Mouse (Mus musculus) forebrain, embryonic 10.5 days (tissue): ENCODE results near the gene Camp. TPM values are rescaled to one million over a fixed set of nuclear protein-coding genes. Genes with fewer than 3 reads are reported as not detected.

Source experiments
- DNase-seq: peaks from one replicate; pipeline ENCODE4 v3.0.0-alpha.2; 2017; ENCODE audit warnings: low spot score; ENCODE audit errors: extremely low spot score
- H3K27ac ChIP-seq: fragments of 300-500 bp; sonication (generic); 2 replicates; pipeline ENCODE4 v1.5.1; 2016; ENCODE audit warnings: mild to moderate bottlenecking
- H3K27me3 ChIP-seq: fragments of 300-500 bp; sonication (generic); 2 replicates; pipeline ENCODE4 v1.6.1; 2016; ENCODE audit warnings: mild to moderate bottlenecking; ENCODE audit not compliant: poor library complexity, severe bottlenecking
- H3K36me3 ChIP-seq: fragments of 300-500 bp; sonication (generic); replicated peaks from 2 replicates; pipeline ENCODE4 v1.6.1; 2016; ENCODE audit warnings: mild to moderate bottlenecking, moderate library complexity
- H3K4me1 ChIP-seq: fragments of 300-500 bp; sonication (generic); 2 replicates; pipeline ENCODE4 v1.6.1; 2016
- H3K4me3 ChIP-seq: fragments of 300-500 bp; sonication (generic); 2 replicates; pipeline ENCODE4 v1.5.1; 2016; ENCODE audit warnings: mild to moderate bottlenecking, moderate library complexity
- H3K9me3 ChIP-seq: fragments of 300-500 bp; sonication (generic); 2 replicates; pipeline ENCODE4 v1.6.1; 2016; ENCODE audit warnings: mild to moderate bottlenecking, moderate library complexity
- WGBS: fragments of 180-500 bp; shearing (Covaris S2); methylation state at CpG from one replicate; pipeline ENCODE4 v1.1.7; 2016; 5-methylcytosine and 5-hydroxymethylcytosine counted together
- polyA plus RNA-seq: library from polyadenylated mRNA; unstranded; fragments of >200 nt; fragmentation: Nextera tagmentation; extraction: Ambion mirVana; gene quantifications from 2 replicates; pipeline ENCODE4 v1.2.1, GENCODE M21; 2016

Camp gene
- polyA plus RNA-seq, result not detected in 2 replicates

- Histone ChIP-seq H3K9me3 (no peaks in the 10 kb centered on the region), H3K4me3 (no peak within 1 kb of the TSS), H3K36me3 (peaks cover 16% of the 10 kb centered on the region), H3K27ac (no peak within 1 kb of the TSS), H3K4me1 (no peaks in the 10 kb centered on the region), H3K27me3 (no peaks in the 10 kb centered on the region)
- WGBS, result 85% methylated on average over 6 of the region's 6 CpGs
- DNase-seq, result no peak
These were observed at the start of gene Camp for GRCm38 (mm10) chr9:109849312-109849758. Gene Camp, minus strand, starts transcription at chr9:109849617.

GRCm38 (mm10) chr9:109898027-109898426 is 48.6 kb upstream of the Camp start:
- H3K4me3 ChIP-seq, result no peak overlapping the region
- no peak overlapping the region for H3K27ac ChIP-seq
- peaks cover 46% of the 10 kb centered on the region for H3K36me3 ChIP-seq
- no peaks in the 10 kb centered on the region for H3K27me3 ChIP-seq
- no peaks in the 10 kb centered on the region for H3K9me3 ChIP-seq
- 66% methylated on average over 2 of the region's 2 CpGs for WGBS
- DNase-seq, result no peak
- peaks cover 11% of the 10 kb centered on the region for H3K4me1 ChIP-seq

GRCm38 (mm10) chr9:109896253-109897150 is 47.1 kb upstream of the Camp start:
- 88% methylated on average over 8 of the region's 8 CpGs for WGBS
- H3K9me3 ChIP-seq, result no peaks in the 10 kb centered on the region
- no peak overlapping the region for H3K27ac ChIP-seq
- peaks cover 11% of the 10 kb centered on the region for H3K4me1 ChIP-seq
- H3K27me3 ChIP-seq, result no peaks in the 10 kb centered on the region
- peaks cover 61% of the 10 kb centered on the region for H3K36me3 ChIP-seq
- DNase-seq, result no peak
- H3K4me3 ChIP-seq, result no peak overlapping the region

- Histone ChIP-seq H3K27me3 (no peaks in the 10 kb centered on the region), H3K9me3 (no peaks in the 10 kb centered on the region), H3K4me1 (peaks cover 11% of the 10 kb centered on the region), H3K36me3 (peaks cover 70% of the 10 kb centered on the region), H3K4me3 (no peak overlapping the region), H3K27ac (no peak overlapping the region)
- 90% methylated on average over 6 of the region's 6 CpGs for WGBS
- DNase-seq, result no peak
These were observed 46.2 kb upstream of the Camp start for GRCm38 (mm10) chr9:109895593-109895992.

- peaks cover 81% of the 10 kb centered on the region for H3K36me3 ChIP-seq
These were observed 45.1 kb upstream of the Camp start for GRCm38 (mm10) chr9:109894413-109895090.

GRCm38 (mm10) chr9:109892651-109893250 is 43.3 kb upstream of the Camp start:
- Histone ChIP-seq H3K9me3 (no peaks in the 10 kb centered on the region), H3K4me3 (no peak overlapping the region), H3K36me3 (peaks cover 94% of the 10 kb centered on the region), H3K4me1 (peaks cover 11% of the 10 kb centered on the region), H3K27ac (no peak overlapping the region), H3K27me3 (no peaks in the 10 kb centered on the region)
- WGBS, result 74% methylated on average over 5 of the region's 5 CpGs
- peak; percentile 67 for DNase-seq

More at GRCm38 (mm10) chr9:109894413-109895090, 45.1 kb upstream of the Camp start:
- Histone ChIP-seq H3K4me3 (no peak overlapping the region), H3K27me3 (no peaks in the 10 kb centered on the region), H3K27ac (peak overlapping the region; percentile 79), H3K9me3 (no peaks in the 10 kb centered on the region), H3K4me1 (peaks cover 11% of the 10 kb centered on the region)
- WGBS, result 36% methylated on average over 6 of the region's 6 CpGs
- peak; percentile 76 for DNase-seq

- H3K4me1 ChIP-seq, result peaks cover 11% of the 10 kb centered on the region
- no peak for DNase-seq
- peaks cover 99% of the 10 kb centered on the region for H3K36me3 ChIP-seq
- no peak overlapping the region for H3K4me3 ChIP-seq
- H3K27ac ChIP-seq, result no peak overlapping the region
- no peaks in the 10 kb centered on the region for H3K27me3 ChIP-seq
- WGBS, result 91% methylated on average over 8 of the region's 8 CpGs
- H3K9me3 ChIP-seq, result no peaks in the 10 kb centered on the region
These were observed 42.1 kb upstream of the Camp start for GRCm38 (mm10) chr9:109891501-109891900.

GRCm38 (mm10) chr9:109887321-109887720 is 37.9 kb upstream of the Camp start:
- Histone ChIP-seq H3K27ac (no peak overlapping the region), H3K4me3 (no peak overlapping the region), H3K36me3 (peaks cover 100% of the 10 kb centered on the region), H3K9me3 (no peaks in the 10 kb centered on the region), H3K4me1 (no peaks in the 10 kb centered on the region), H3K27me3 (no peaks in the 10 kb centered on the region)
- 92% methylated on average over 5 of the region's 5 CpGs for WGBS
- DNase-seq, result no peak

GRCm38 (mm10) chr9:109886259-109886658 is 36.8 kb upstream of the Camp start:
- 88% methylated on average over 4 of the region's 4 CpGs for WGBS
- no peak for DNase-seq
- peaks cover 100% of the 10 kb centered on the region for H3K36me3 ChIP-seq

GRCm38 (mm10) chr9:109879305-109879704 is 29.9 kb upstream of the Camp start:
- Histone ChIP-seq H3K27ac (no peak overlapping the region), H3K36me3 (peaks cover 76% of the 10 kb centered on the region), H3K4me3 (no peak overlapping the region), H3K4me1 (peaks cover 19% of the 10 kb centered on the region), H3K27me3 (no peaks in the 10 kb centered on the region), H3K9me3 (no peaks in the 10 kb centered on the region)
- WGBS, result 96% methylated on average over 1 of the region's 1 CpGs
- DNase-seq, result no peak

More at GRCm38 (mm10) chr9:109886259-109886658, 36.8 kb upstream of the Camp start:
- no peak overlapping the region for H3K27ac ChIP-seq
- no peak overlapping the region for H3K4me3 ChIP-seq
- no peaks in the 10 kb centered on the region for H3K4me1 ChIP-seq
- no peaks in the 10 kb centered on the region for H3K9me3 ChIP-seq
- no peaks in the 10 kb centered on the region for H3K27me3 ChIP-seq

GRCm38 (mm10) chr9:109877666-109878065 is 28.2 kb upstream of the Camp start:
- peak overlapping the region; percentile 80 for H3K4me3 ChIP-seq
- H3K4me1 ChIP-seq, result peaks cover 19% of the 10 kb centered on the region
- peak overlapping the region; percentile 95; the same call in 1 of the 2 replicates for H3K27ac ChIP-seq
- no peak for DNase-seq
- H3K36me3 ChIP-seq, result peaks cover 59% of the 10 kb centered on the region
- WGBS, result 75% methylated on average over 5 of the region's 5 CpGs
- H3K27me3 ChIP-seq, result no peaks in the 10 kb centered on the region
- H3K9me3 ChIP-seq, result no peaks in the 10 kb centered on the region

GRCm38 (mm10) chr9:109876756-109877155 is 27.3 kb upstream of the Camp start:
- Histone ChIP-seq H3K4me1 (peaks cover 19% of the 10 kb centered on the region), H3K4me3 (peak overlapping the region; percentile 80), H3K27me3 (no peaks in the 10 kb centered on the region), H3K36me3 (peaks cover 50% of the 10 kb centered on the region), H3K9me3 (no peaks in the 10 kb centered on the region), H3K27ac (peak overlapping the region; percentile 95)
- 12% methylated on average over 3 of the region's 3 CpGs for WGBS
- no peak for DNase-seq
